Mouse (Mus musculus) colon, adult 2 months (tissue): ENCODE data around the gene Nat8f7. TPM values are rescaled to one million over a fixed set of nuclear protein-coding genes. Genes with fewer than 3 reads are reported as not detected.

Experiments used
- polyA plus RNA-seq: library from polyadenylated mRNA; depleted of rRNA; stranded (reverse); fragments of >200 nt; gene quantifications from 2 replicates; pipeline ENCODE4 v1.2.3, GENCODE M21; 2012; rRNA removed

Nat8f7 gene
- polyA plus RNA-seq, result 0.66 and 1.1 TPM in 2 replicates

DNA sequence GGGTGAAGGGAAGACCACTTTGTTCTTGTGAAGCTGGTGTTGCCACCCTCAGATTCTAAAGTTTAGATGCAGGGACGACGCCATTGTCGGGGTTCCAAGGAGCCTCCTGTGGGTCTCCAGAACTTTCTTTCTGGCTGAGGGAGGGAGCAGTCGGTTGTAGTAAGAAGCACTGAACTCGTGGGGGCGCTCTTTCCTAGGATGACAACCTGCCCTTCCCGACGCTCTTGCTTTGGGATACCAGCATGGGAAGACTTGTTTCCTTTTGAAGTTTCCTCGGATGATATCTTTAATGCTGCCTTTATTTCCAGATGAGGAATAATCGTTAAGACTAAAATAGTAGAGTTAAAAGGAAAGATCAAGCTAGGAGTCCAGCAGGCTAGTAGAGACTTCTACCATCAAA is at the start of gene Nat8f7:
TSS of gene Nat8f7 (minus strand) at position 101 of the 400 bp plus-strand sequence.

Other genes with a start within 250 kb of the Nat8f7 start
- gene Fbxo41, start 210.2 kb downstream of the Nat8f7 start, polyA plus RNA-seq, result 0.36 and 0.51 TPM in 2 replicates
- gene Egr4, start 199.6 kb downstream of the Nat8f7 start, polyA plus RNA-seq, result not detected in 2 replicates
- gene Alms1, start 125.7 kb downstream of the Nat8f7 start, polyA plus RNA-seq, result 0.41 and 0.43 TPM in 2 replicates
- gene Nat8f3, start 52.5 kb upstream of the Nat8f7 start, polyA plus RNA-seq, result 0.91 and 1.1 TPM in 2 replicates
- gene Nat8f6, start 107.7 kb upstream of the Nat8f7 start, polyA plus RNA-seq, result 0.29 and 0.39 TPM in 2 replicates
- 0.20 and 0.23 TPM in 2 replicates for gene Nat8f5, start 107.8 kb upstream of the Nat8f7 start, polyA plus RNA-seq
- 0.27 and 0.46 TPM in 2 replicates for gene Nat8, start 118.9 kb upstream of the Nat8f7 start, polyA plus RNA-seq
- gene Nat8f2, start 156.0 kb upstream of the Nat8f7 start, polyA plus RNA-seq, result 0.06 and 0.13 TPM in 2 replicates
- 3.9 and 5.7 TPM in 2 replicates for gene Nat8f4, start 191.7 kb upstream of the Nat8f7 start, polyA plus RNA-seq
- 6.7 and 6.9 TPM in 2 replicates for gene Tprkb, start 198.7 kb upstream of the Nat8f7 start, polyA plus RNA-seq
- gene Nat8f1, start 202.5 kb upstream of the Nat8f7 start, polyA plus RNA-seq, result 4.8 and 8.5 TPM in 2 replicates
- gene Dusp11, start 248.5 kb upstream of the Nat8f7 start, polyA plus RNA-seq, result 35.3 and 39.8 TPM in 2 replicates